Mouse (Mus musculus) retina, adult 2 months (tissue): Measurements from ENCODE around the gene Tsga13.

Experiments
- DNase-seq: peaks from one replicate; pipeline ENCODE4 v3.0.0-alpha.2; 2012; ENCODE audit warnings: low read depth, low spot score

Gene Tsga13

DNA sequence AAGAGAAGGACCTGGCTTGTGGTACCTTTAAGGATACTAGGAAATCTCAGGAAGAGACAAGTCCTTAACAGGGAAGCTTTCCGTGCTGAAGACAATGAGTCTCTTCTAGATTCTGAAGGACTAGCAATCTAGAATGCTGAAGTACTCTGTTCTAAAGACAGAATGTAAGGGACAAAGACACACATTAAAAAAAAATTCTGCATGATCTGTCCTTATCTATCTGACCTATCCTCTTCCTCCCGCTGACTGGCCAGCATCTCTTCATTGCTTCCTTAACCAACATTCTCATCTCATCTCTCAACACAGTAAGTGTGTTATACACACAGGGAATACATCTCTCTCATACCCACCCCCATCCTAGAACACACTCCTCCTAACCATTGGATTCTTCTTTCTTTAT is at the start of gene Tsga13:
Gene Tsga13, minus strand, starts transcription at position 101 of the 400 bp plus-strand sequence.
- DNase-seq: no peak

DNA sequence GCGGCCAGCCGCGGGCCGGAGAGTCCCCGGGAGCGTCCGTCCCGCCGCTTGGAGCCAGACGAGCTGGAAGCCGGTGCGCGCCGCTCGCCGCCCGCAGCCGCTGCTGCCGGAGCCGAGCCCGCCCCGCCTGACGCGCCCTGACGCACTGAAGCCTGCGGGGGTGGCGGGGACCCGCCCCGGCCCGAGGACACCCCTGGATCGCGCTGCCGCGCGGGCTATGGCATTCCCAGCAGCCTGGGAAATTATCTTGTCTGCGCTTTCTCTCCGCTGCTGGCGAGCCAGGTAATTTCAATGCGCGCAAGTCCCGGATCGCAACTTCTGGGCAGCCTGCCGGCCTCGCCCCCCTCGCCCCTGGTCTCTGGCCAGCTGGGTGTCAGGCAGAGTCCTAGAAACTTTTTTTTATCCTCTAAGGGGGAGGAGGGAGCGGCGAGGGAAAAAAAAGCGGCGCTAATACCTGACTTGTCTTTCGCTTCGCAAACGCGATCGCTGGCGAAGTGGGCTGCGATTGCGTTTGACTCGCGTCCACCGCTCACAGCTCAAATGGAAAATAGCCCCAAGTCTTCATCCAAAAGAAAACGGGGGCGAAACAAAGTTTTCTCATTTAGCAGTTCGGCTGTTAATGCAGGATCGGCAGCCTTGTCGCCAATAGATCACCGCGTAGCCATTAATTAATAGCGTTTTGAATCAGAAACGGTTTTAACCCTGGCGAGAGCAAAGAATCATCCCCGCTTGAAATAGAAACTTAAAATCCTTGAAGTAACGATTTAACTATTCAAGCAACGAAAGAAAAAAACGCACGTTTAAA is 43.6 kb upstream of the Tsga13 start, which contains the start of gene Klf14:
Gene Klf14, minus strand, starts transcription at position 343 of the 805 bp plus-strand sequence.
- DNase-seq: no peak

GRCm38 (mm10) chr6:30957784-30958735 is 42.7 kb upstream of the Tsga13 start:
- no peak for DNase-seq

- no peak for DNase-seq
These were observed 23.9 kb upstream of the Tsga13 start for GRCm38 (mm10) chr6:30939264-30939663.

DNA sequence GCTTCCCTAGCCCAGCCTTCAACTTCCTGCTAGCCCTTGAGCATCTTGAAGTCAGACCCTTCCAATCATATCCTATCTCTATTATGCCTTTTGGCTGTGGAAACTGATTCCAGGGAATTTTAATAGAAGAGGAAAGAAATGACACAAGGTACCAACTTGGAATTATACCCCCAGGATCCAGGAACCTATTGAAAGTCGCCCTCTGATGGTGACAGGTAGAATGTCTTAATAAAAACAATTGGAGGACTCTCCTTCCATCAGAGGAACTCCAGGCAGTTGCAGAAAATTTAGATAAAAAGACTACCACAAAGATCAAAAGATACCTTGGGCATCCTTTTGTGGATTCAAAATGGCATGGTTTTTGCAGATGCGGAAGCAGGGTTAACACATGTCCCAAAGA is 7.4 kb upstream of the Tsga13 start:
- no peak for DNase-seq

DNA sequence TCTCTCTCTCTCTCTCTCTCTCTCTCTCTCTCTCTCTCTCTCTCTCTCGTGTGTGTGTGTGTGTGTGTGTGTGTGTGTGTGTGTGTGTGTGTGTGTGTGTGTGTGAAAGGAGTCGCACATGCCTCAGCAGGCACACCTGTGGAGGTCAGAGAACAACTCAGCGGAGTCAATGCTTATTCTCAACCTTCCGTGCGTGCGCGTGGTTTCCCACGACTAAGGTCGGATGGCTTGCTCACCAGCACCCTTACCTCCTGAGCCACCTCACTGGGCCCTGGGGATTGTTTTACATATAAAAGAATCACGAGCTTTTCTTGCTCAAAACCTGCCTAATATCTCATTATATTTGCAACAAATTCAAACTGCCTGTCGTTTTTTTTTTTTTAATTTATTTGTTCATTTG is 6.5 kb upstream of the Tsga13 start:
- no peak for DNase-seq

- DNase-seq: no peak
These were observed 5.7 kb upstream of the Tsga13 start for GRCm38 (mm10) chr6:30920834-30921675.

DNA sequence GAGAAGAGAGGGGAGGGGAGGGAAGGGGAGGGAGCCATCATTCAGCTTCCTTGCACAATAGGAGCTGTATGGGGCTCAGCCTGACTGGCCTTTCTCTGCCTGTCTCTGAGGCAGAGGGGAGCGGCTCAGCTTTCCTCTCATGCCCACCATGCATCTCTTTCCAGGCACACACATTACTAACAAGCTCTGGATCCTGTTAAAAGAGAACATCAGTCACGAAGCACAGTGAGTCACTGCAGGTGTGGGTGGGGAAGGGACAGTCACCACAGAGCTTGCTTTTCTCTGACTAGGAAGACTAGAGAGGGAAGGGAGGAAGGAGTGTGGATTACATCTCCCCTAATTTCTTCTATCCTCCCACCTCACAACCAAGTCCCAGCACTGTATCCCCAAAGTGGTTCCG is 7.4 kb downstream of the Tsga13 start:
- DNase-seq: no peak

DNA sequence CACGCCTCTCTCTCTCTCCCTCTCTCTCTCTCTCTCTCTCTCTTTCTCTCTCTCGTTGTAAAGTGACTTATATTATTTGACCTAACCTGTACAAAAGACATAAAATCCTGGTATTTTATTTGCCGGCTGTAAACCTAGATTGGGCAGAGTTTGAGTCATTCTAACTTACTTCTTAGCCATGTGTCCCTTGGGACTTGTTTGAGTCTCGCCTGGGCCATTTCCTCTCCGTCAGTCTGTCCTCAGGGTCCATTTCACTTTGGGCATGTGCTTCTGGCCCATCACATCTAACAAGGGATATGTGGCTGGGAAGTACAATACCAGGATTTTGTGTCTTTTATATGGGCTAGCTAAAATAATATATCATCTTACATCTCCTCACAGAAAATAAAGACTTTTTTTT is 10.5 kb downstream of the Tsga13 start:
- no peak for DNase-seq

GRCm38 (mm10) chr6:30904033-30904432 is 11.3 kb downstream of the Tsga13 start:
- DNase-seq: no peak

DNA sequence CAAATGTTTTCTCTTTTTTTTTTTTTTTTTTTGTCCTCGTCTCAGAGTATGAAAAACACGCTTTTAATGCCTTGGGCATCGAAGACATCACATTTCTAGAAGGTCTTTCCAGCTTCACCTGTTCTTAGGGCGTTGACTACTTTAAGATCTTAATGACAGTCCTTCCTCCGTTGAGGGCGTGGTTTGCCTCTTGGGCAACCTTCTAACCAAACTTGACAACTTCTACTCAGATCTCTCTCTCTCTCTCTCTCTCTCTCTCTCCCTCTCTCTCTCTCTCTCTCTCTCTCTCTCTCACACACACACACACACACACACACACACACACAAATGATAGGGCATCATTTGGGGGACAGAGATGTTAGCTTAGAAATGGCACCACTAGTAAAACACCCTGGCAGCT is 17.9 kb downstream of the Tsga13 start:
- DNase-seq: no peak

DNA sequence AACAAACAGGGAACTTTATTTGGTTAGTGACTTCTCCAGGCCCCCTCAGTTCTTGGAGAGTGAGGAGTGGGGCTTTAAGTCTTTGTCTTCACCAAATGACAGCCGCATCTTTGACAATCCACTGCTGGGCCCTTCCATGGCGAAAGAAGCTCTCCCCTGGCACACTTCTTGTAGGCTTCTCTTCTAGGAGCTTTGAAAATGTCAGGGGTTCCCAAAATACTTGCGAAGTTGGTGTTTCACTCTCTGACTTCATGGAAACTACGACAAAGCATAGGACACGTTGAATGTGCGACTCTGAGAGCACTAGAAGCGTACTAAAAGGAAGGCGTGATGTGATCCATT is 18.4 kb downstream of the Tsga13 start:
- no peak for DNase-seq

DNA sequence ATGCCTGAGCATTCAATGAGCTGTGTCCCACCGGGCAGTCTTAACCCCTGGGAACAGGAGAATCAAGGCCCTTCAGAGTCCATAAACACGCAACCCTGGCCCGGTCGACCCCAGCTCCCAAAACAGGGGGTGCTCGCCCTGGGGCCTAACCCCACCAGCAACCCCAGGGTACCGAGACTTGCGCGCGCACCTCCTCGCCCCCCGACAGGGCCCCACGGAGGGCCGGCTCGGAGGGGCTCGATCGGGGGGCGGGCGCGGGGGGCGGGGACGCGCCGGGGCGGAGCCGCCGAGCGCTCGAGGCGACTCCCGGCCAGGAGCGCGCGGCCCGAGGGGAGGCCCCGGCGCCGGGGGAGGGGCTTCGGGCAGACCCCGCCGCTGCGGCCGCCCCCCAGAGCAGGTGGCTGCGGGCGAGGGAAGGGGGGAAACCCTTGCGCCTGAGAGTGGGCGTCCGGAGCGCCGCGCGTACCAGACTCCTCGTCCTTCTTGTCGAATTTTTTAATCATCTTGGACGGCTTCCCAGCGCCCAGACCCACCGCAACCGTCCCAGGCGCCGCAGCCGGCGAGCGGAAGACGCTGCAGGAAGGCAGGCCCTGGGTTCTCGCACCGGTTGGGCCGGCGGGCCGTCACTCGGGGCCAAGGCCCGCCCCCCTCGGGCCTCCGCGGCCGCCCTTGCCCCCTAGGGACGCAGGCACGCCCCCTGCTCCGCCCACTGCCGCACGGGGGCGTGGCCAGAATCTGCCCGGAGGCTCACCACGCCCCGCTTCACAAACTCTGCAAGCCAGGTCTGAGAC is 19.0 kb downstream of the Tsga13 start, which contains the start of gene Copg2:
Gene Copg2, minus strand, starts transcription at position 600 of the 791 bp plus-strand sequence.
- DNase-seq: peak; percentile 85

DNA sequence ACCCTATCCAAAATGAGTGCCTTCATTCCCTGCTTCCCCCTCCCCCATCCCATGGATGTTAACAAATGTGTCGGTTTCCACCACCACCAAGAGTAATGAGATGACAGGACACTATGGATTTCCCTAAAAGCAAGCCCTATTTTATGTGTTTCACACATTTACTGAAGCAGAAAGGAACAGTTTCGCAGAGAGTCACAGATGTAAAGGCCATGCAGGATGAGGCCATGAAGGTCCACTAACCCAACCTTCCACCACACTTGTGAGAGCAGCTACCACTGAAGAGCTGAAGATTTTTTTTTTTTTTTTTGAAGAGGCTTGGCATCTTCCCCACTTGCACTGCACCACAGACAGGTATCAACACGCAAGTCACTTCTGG is 19.6 kb downstream of the Tsga13 start:
- no peak for DNase-seq

- no peak for DNase-seq
These were observed 22.3 kb downstream of the Tsga13 start for GRCm38 (mm10) chr6:30893081-30893480.

GRCm38 (mm10) chr6:30891761-30892160 is 23.6 kb downstream of the Tsga13 start:
- no peak for DNase-seq

DNA sequence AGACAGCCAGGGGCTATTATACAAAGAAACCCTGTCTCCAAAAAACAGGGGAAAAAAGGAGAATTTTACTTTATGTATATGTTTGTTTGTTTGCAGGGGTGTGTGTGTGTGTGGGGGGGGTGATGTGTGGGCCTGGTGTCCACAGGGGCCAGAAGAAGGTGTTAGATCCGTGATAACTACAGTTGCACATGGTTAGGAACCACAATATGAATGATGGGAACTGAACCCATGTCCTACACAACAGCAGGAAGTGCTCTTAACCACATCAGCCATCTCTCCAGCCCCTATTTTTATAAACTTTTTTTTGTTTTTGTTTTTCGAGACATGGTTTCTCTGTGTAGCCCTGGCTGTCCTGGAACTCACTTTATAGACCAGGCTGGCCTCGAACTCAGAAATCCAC is 30.5 kb downstream of the Tsga13 start:
- DNase-seq: no peak

DNA sequence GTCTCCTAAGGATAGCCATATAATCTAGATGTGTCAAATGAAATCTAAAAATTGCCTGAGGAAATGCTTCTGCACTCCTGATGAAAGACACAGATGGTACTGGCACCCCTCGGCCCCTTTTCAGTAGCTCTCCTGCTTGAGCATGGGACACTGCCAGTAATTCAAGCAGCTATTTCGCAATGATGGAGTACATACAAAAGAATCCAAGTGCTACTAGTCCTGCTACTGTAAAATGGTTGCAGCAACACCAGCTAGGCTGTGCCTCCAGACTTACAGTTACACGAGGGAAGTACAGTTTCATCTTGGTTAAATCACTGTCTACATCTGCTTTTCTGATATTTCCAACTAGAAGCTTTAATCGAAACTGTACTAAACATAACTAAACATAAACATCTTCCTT is 31.9 kb downstream of the Tsga13 start:
- DNase-seq: no peak

- no peak for DNase-seq
These were observed 38.7 kb downstream of the Tsga13 start for GRCm38 (mm10) chr6:30876661-30877060.

DNA sequence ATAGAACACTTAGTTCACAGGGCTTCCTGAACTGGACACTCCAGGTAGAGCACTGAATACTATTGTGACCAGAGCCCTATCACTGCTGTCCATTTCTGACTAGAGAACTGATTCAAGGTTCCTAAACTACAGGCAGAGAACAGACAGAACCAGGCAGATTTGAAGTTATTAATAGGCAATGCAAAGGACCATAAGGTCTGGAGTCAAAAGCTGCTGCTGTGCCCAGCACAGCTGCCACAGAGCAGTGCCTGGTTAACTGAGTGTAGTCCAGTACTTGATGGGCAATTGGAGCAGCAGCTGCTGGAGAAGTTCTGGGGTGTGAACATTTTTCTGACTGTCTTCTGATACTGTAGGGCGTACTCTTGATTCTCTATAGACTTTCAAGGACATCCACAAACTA is 48.9 kb downstream of the Tsga13 start:
- no peak for DNase-seq
